Mouse (Mus musculus): ENCODE data around the gene Ift80.

GRCm38 (mm10) chr3:69006246-69006760, 1.9 kb upstream of the Ift80 start:
- no peak for TF ChIP-seq CTCF (IDR thresholded peaks at IDR 0.05; ENCODE audit: control insufficient read depth, insufficient read depth, insufficient read length)
- TF ChIP-seq USF1 (IDR thresholded peaks at IDR 0.05; ENCODE audit: low read depth) = no peak
- no peak for TF ChIP-seq MAX (IDR thresholded peaks at IDR 0.05)
- TF ChIP-seq MYOD1 (IDR thresholded peaks at IDR 0.05; ENCODE audit: control insufficient read depth, insufficient read length, low read depth) = no peak
